Mouse (Mus musculus): ENCODE measurements around the gene Frmpd1.
A peak's percentile ranks its signal among the peaks of the same experiment; 100 is the strongest.

Frmpd1 gene

GRCm38 (mm10) chr4:45184521-45185330 is at the start of gene Frmpd1:
Gene Frmpd1, plus strand, starts transcription at chr4:45184875.
- DNase-seq (ENCODE audit: low read depth, low spot score) = peak; percentile 15

- DNase-seq (ENCODE audit: low read depth, low spot score) = no peak
Measured at GRCm38 (mm10) chr4:45137636-45138035, 47.0 kb upstream of the Frmpd1 start.

- DNase-seq (ENCODE audit: low read depth, low spot score) = no peak
Measured at GRCm38 (mm10) chr4:45141835-45142234, 42.8 kb upstream of the Frmpd1 start.

GRCm38 (mm10) chr4:45142411-45142810 is 42.3 kb upstream of the Frmpd1 start:
- DNase-seq (ENCODE audit: low read depth, low spot score) = no peak

- DNase-seq (ENCODE audit: low read depth, low spot score) = no peak
Measured at GRCm38 (mm10) chr4:45143005-45143404, 41.7 kb upstream of the Frmpd1 start.

GRCm38 (mm10) chr4:45156433-45156832 is 28.2 kb upstream of the Frmpd1 start:
- DNase-seq (ENCODE audit: low read depth, low spot score) = no peak

GRCm38 (mm10) chr4:45158608-45159007 is 26.1 kb upstream of the Frmpd1 start:
- DNase-seq (ENCODE audit: low read depth, low spot score) = no peak

GRCm38 (mm10) chr4:45160773-45161172 is 23.9 kb upstream of the Frmpd1 start:
- no peak for DNase-seq (ENCODE audit: low read depth, low spot score)

GRCm38 (mm10) chr4:45163711-45164110 is 21.0 kb upstream of the Frmpd1 start:
- DNase-seq (ENCODE audit: low read depth, low spot score) = no peak

GRCm38 (mm10) chr4:45165477-45165876 is 19.2 kb upstream of the Frmpd1 start:
- no peak for DNase-seq (ENCODE audit: low read depth, low spot score)

GRCm38 (mm10) chr4:45165955-45166354 is 18.7 kb upstream of the Frmpd1 start:
- DNase-seq (ENCODE audit: low read depth, low spot score) = no peak

GRCm38 (mm10) chr4:45171340-45171739 is 13.3 kb upstream of the Frmpd1 start:
- DNase-seq (ENCODE audit: low read depth, low spot score) = no peak

GRCm38 (mm10) chr4:45183818-45184520 is 706 bp upstream of the Frmpd1 start:
- DNase-seq (ENCODE audit: low read depth, low spot score) = no peak

- DNase-seq (ENCODE audit: low read depth, low spot score) = no peak
Measured at GRCm38 (mm10) chr4:45185331-45185669, 625 bp downstream of the Frmpd1 start.

GRCm38 (mm10) chr4:45198296-45198695 is 13.6 kb downstream of the Frmpd1 start:
- DNase-seq (ENCODE audit: low read depth, low spot score) = no peak

GRCm38 (mm10) chr4:45203283-45203682 is 18.6 kb downstream of the Frmpd1 start:
- DNase-seq (ENCODE audit: low read depth, low spot score) = no peak

GRCm38 (mm10) chr4:45207444-45207843 is 22.8 kb downstream of the Frmpd1 start:
- no peak for DNase-seq (ENCODE audit: low read depth, low spot score)

GRCm38 (mm10) chr4:45208832-45209363 is 24.2 kb downstream of the Frmpd1 start:
- DNase-seq (ENCODE audit: low read depth, low spot score) = no peak

- DNase-seq (ENCODE audit: low read depth, low spot score) = no peak
Measured at GRCm38 (mm10) chr4:45212342-45213063, 27.8 kb downstream of the Frmpd1 start.

- DNase-seq (ENCODE audit: low read depth, low spot score) = no peak
Measured at GRCm38 (mm10) chr4:45219946-45220345, 35.3 kb downstream of the Frmpd1 start.

- no peak for DNase-seq (ENCODE audit: low read depth, low spot score)
Measured at GRCm38 (mm10) chr4:45222395-45222794, 37.7 kb downstream of the Frmpd1 start.

GRCm38 (mm10) chr4:45230263-45230662 is 45.6 kb downstream of the Frmpd1 start:
- DNase-seq (ENCODE audit: low read depth, low spot score) = no peak

All from CD4-positive helper T cell, adult 2 months (primary cell).